Mouse (Mus musculus): ENCODE results near the gene Tmem147.

Gene Tmem147

DNA sequence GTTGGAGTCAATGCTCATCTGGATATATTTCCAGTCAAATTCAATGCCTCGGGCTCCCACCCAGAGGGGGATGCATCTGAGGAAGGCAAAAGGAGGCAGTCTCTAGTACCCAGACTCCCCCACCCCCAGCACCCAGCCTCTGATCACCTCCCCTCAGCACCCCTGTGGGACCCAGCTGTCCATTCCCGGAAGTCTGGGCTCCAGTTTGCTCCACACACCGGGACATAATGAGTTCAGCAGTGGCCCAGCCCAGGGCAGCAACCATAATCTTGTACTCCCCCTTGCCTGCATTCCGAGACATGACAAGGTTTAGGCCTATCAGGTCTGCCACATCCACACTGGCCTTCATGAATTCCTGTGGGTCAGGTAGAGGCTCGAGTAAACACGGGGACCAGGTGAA is 1.1 kb downstream of the Tmem147 start:
- no peak for DNase-seq (ENCODE audit: low read depth, low spot score)

DNA sequence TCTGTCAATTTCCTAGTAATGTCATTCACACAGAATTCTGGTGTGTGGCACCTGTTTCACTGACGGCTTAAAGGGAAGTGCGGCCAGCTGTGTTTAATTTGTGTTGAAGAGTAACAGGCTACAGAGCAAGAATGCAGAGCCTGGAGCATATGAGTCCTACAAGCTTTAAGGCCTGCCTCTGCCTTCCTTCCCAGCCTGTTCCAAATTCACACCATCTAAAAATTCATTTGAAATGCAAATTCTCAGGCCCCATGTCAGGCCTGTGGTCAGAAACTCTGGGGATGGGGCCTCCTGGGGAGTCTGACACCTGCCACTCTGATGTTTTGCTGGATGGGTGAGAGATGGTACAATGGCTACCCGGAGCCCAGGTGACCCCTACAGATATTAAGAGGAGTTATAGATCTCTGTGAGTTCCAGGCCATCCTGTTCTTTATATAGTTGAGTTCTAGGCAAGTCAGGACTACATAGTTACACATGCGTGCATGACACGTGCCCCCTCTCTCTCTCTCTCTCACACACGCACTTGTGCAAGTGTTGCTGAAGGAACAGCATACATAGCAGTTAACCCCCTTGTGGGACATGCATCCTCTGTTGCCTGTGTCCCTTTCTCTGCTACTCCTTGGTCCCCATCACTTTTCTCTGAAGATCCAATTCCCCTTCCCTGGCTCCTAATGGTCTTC is 5.9 kb downstream of the Tmem147 start:
- peak; percentile 76 for DNase-seq (ENCODE audit: low read depth, low spot score)

DNA sequence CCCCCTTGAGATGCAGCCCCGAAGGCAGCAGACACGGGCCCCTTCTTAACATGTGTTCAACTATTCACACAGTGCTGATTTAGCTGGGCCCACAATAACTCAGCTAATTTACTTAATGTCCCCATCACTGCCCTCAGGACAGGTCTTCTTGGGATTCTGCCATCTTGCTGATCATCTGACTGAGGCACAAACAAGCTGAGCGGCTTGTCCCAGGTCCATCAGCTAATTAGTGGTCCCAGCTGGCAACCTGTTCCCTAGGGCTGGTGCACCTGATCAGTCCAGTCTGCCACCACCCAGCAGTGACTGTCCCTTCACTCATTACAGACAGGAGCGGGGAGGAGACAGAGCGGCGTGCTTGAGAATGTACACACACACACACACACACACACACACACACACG is 8.1 kb downstream of the Tmem147 start:
- DNase-seq (ENCODE audit: low read depth, low spot score): no peak

DNA sequence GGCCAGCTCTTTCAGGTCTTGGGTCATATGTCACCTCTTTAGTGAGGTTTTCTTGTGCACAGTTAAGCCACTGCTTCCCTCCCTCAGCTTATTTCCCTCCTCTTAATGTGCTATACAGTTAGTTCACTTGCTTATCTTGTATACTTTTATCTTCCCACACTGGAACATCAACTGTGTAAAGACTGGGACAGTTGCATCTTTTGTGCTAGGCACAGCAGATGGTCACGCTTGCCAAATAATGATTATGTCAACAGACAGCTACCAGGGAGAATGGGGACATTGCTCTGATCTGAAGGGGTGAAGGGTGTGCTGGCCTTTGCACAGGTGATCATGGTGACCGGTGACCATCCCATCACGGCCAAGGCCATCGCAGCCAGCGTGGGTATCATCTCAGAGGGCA is 9.7 kb downstream of the Tmem147 start:
- DNase-seq (ENCODE audit: low read depth, low spot score): no peak

DNA sequence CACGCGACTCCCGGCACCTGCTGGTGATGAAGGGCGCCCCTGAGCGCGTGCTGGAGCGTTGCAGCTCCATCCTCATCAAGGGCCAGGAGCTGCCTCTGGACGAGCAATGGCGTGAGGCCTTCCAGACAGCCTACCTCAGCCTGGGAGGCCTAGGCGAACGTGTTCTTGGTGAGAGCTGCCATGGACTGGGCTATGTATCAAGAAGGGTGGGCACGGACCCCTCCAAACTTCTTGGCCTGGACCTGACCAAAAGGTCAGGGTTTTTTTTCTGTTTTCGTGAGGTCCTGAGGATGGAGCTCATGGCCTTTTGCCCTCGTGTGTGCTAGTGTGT is 11.7 kb downstream of the Tmem147 start:
- no peak for DNase-seq (ENCODE audit: low read depth, low spot score)

DNA sequence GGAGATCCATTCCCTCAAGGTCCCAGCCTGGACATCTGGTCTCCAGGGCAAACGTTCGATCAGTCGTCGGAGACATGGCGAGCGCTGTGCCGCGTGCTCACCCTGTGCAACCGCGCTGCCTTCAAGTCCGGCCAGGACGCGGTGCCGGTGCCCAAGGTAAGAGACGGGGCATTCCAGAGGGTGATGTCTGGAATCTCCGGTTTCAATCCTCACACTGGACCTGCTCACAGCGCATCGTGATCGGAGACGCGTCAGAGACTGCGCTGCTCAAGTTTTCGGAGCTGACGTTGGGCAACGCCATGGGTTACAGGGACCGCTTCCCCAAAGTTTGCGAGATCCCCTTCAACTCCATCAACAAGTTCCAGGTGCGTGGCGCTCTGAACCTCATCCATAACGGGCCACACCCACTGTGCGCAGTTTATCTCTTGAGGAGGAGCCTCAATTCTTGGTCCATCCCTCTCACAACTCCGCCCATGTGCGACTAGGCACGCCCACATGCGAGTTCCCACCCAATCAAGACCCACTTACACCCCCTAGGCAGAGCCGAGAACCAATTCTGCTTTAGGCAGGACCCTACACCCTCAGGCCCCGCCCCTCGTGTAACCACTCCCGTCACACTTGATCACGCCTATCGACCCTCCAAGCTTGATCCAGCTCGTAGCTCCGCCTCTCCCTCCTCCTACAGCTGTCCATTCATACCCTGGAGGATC is 12.2 kb downstream of the Tmem147 start:
- peak; percentile 94 for DNase-seq (ENCODE audit: low read depth, low spot score)

DNA sequence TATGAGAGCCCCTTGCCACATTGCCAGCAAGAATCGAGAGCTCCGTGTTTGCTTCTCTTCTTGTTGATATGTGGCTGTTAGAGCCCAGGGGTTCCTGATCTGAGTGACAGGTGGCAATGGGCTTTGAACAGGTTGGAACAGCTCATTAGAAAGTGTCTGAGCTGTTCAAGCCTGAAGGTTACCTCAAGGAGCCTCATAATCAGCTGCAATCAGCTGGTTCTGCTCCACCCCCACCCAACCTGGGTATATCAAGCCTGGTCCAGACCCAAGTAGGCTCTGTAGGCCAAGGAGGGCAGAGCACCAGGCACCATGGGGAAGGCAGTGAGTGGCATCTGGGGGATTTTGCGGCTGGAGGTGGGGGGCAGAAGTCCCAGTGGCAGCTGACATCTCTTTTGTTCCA is 17.4 kb downstream of the Tmem147 start, which contains the start of gene Atp4a:
Gene Atp4a (plus strand): TSS at position 268 of the 400 bp plus-strand sequence.
- no peak for DNase-seq (ENCODE audit: low read depth, low spot score)

DNA sequence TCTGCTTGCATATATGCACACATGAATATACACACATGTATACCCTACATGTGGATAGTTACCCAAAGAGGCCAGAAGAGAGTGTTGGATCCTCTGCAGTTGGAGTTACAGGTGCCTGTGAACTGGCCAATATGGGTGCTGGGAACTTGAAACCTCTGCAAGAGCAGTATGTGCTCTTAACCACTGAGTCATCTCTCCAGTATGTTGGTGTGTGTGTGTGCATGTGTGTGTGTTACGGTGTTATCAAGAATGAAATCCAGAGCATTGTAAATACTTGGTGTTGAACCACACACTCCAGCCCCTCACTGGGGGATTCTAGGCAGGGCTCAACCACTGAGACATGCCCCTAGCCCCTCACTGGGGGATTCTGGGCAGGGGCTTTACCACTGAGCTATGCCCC is 21.9 kb downstream of the Tmem147 start:
- DNase-seq (ENCODE audit: low read depth, low spot score): no peak

DNA sequence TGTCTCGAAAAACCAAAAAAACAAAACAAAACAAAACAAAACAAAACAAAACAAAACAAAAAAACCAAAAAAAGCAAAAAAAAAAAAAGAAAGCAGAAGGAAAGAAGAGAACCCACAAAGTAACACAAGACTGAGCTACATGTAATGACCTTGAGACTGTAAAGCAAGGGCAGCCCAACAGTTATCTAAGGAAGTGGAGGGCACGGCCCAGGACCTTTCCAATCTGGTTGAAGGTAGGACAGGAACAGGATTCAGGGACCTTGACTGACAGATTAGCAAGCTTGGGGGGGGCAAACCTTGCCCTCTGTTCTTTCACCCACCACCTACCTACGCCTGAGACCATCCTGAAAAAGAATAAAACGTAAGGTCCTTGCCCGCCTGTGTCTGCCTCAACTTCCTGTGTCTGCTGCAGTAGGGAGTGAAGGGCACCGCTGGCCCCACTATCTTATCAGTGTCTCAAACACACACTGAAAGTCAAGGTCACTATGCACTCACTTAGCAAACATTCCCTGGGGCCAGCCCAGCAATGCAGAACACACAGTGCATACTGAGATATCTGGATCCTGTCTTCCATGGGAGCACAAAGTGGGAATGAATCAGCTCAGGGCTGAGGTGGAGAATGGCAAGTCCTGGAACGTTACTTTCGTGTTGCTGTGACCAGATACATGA is 23.0 kb downstream of the Tmem147 start:
- DNase-seq (ENCODE audit: low read depth, low spot score): no peak

DNA sequence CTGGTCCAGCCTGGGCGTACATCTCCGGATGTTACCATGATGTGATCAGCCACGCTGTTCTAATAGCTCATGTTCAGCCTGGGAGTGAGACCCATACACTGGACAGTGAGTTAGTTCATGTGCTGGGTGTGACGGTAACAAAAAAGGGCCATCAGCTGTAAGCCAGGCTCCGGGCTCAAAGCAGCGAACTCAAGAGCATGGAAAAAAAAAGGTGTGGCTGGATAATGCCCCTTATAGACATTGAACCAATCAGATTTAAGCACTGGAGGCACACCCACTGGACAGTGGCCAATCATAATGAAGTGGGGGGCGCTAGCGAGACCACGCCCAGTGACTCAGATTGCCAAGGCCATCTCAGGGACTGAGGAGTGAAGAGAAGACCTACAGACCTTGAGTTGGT is 30.8 kb downstream of the Tmem147 start, which contains the start of gene 2200002J24Rik:
Gene 2200002J24Rik (plus strand): TSS at position 338 of the 400 bp plus-strand sequence.
- DNase-seq (ENCODE audit: low read depth, low spot score): peak; percentile 89

DNA sequence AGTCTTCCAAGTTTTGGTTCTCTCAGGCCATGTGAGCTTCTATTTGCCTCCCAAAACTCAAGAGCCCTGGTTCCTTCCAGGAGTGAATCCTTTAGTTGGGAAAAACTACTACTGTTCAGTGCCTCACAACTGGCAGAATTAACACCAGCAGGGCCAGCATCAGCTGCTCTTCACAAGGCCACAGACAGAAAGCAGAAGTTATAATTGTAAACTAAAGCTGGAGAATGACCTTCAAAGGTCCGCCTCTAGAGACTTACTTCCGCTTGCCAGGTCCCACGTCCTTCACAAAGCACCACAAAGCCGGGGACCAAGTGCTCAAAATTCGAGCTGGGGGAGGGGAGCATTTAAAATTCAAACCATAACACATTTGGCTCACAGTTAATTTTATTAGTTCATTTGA is 31.2 kb downstream of the Tmem147 start:
- peak; percentile 86 for DNase-seq (ENCODE audit: low read depth, low spot score)

DNA sequence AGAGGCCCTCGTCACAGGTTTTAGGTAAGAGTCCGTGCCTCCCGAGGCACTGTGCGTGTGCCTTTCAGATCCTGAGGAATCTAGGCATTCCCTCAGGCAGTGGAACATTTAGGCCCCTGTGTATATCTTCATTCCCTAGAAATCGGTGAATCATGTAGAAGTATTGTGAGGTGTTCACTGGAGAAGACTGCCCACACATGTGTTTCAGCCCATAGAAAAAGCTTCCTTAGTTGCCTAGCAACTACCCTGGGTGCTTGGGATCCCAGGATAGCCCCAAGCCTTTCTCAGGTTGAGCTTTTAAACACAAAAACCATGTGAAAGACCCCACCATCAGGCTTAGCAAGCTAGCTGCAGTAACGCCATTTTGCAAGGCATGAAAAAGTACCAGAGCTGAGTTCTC is 41.0 kb downstream of the Tmem147 start:
- DNase-seq (ENCODE audit: low read depth, low spot score): no peak

DNA sequence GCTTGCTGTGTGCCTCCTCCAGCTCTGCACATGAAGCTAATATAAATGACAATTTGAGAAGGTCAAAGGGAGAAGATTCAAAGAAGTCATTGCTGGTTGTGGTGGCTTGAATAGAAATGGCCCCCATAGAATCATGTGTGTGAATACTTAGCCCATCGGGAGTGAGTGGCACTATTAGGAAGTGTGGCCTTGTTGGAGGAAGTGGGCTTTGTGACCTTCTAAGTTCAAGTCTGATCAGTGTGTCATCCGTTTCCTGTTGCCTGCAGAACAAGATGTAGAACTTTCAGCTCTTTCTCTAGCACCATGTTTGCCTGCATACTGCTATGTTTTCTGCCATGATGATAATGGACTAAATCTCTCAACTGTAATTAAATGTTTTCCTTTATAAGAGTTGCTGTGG is 45.9 kb downstream of the Tmem147 start:
- peak; percentile 19 for DNase-seq (ENCODE audit: low read depth, low spot score)

DNA sequence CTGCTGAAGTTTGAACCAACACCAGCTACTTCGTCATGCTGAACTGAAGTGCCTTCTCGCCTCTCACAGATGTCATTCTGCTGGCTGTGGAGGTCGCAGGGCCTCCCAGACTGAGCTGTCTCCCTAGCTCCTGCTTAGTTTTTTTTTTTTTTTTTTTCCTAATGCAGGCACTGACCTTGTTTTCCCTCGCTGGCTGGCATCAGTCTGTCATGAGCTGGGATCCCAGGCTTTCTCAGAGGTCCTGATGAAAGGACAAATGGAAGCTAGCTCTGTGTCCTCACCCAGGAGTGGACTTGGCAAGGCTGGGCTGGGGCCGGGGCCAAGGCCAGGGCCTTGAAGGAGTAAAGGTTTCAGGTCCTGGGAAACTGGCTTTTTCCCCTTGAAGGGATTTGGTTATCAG is 47.4 kb downstream of the Tmem147 start:
- DNase-seq (ENCODE audit: low read depth, low spot score): no peak

DNA sequence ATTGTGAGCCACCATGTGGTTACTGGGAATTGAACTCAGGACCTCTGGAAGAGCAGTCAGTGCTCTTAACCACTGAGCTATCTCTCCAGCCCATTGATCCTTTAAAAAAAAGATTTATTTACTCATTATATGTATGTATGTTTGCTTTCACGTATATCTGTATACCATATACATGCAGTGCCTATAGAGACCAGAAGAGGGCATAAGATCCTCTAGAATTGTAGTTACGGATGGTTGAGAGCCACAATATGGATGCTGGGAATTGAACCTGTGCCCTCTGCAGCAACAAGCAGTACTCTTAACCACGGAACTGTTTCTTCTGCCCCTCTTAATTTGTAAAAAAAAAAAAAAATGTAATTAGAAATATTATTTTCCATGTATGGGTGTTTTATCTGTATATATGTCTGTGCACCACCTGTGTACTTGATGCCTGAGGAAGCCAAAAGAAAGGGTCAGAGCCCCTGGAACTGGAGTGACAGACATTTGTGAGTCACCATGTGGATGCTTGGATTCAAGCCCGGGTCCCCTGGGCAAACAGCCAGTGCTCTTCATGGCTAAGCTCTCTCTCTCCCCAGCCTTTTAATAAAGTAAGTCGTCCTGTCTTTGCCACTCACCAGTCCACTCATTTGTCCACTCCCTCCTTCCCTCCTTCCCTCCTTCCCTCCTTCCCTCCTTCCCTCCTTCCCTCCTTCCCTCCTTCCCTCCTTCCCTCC is 50.9 kb downstream of the Tmem147 start:
- peak; percentile 10 for DNase-seq (ENCODE audit: low read depth, low spot score)

All from A20 (cell line).